Mouse (Mus musculus) bone marrow macrophage, adult 2 months (primary cell): ENCODE measurements around the gene Slc27a2. TPM values are rescaled to one million over a fixed set of nuclear protein-coding genes. Genes with fewer than 3 reads are reported as not detected.

Experiments used
- H3K27ac ChIP-seq: 2 replicates; pipeline ENCODE4 v1.5.1; 2012; ENCODE audit warnings: low read depth, low read length; ENCODE audit not compliant: insufficient read depth
- H3K4me1 ChIP-seq: 2 replicates; pipeline ENCODE4 v1.6.1; 2012; ENCODE audit warnings: low read length; ENCODE audit not compliant: control insufficient read depth, insufficient read depth
- H3K4me3 ChIP-seq: 2 replicates; pipeline ENCODE4 v1.5.1; 2012; ENCODE audit warnings: mild to moderate bottlenecking, low read length, moderate library complexity; ENCODE audit not compliant: insufficient read depth
- CTCF ChIP-seq: IDR thresholded peaks from 2 replicates; pipeline ENCODE4 v1.5.1; 2012; ENCODE audit warnings: low read depth, mild to moderate bottlenecking, low read length, moderate library complexity
- POLR2A ChIP-seq: IDR thresholded peaks from 2 replicates; pipeline ENCODE4 v1.6.1; 2012; ENCODE audit warnings: mild to moderate bottlenecking, low read depth, low read length, borderline replicate concordance
- polyA plus RNA-seq: library from polyadenylated mRNA; stranded (reverse); fragments of >200 nt; gene quantifications from 2 replicates; pipeline ENCODE4 v1.2.4, GENCODE M21; 2012; ENCODE audit not compliant: missing spikeins, insufficient read depth, insufficient read length

The Slc27a2 gene
- polyA plus RNA-seq, 1 experiment, result not detected

DNA sequence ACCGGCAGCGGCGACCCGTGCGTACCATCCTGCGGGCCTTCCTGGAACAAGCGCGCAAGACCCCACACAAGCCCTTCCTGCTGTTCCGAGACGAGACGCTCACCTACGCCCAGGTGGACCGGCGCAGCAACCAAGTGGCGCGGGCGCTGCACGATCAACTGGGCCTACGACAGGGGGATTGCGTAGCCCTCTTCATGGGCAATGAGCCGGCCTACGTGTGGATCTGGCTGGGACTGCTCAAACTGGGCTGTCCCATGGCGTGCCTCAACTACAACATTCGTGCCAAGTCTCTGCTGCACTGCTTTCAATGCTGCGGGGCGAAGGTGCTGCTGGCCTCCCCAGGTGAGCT lies 1.1 kb downstream of the Slc27a2 start:
- TF ChIP-seq POLR2A, result no peak
- no peak for TF ChIP-seq CTCF
- Histone ChIP-seq H3K4me1 (peaks cover 14% of the 10 kb centered on the region), H3K4me3 (peak overlapping the region; percentile 44), H3K27ac (no peak overlapping the region)

DNA sequence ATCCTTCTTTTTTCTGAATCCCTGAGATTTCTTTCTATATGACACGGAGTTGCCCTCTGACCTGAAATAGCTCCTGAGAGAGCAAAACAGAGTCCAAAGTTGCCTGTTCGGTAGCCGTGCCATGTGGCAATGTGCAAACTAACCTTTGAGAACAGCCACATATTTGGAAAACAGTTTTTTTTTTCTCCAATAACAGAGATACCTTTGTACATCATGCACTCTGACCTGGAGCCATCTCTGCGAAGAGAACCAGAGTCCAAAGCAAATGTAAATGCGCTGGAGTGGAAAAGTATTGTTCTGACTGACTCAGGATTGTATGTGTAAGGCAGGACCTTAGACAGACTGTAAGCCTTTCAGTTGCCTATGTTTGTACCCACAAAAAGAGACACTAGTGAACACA lies 3.3 kb downstream of the Slc27a2 start:
- H3K4me3 ChIP-seq, result no peak overlapping the region
- H3K4me1 ChIP-seq, result peaks cover 14% of the 10 kb centered on the region
- TF ChIP-seq POLR2A (no peak), CTCF (no peak)
- no peak overlapping the region for H3K27ac ChIP-seq

DNA sequence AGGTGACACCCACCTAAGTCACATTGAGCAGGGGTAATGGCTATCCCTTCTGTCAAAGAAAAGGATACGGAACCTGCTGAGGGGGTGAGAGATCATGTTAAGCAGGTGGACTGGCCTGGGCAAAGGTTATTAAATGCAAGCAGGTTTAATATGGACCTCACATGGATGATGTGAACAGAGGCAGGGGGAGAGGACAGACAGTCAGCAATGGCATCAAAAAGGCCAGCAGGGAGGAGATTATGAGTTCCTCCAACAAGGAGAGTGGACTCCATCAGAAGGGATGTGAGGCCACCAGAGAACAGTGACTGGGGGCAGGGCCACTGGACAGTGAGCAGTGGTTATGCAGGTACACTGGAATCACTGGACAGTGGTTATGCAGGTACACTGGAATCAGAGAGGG lies 7.9 kb downstream of the Slc27a2 start:
- Histone ChIP-seq H3K27ac (no peak overlapping the region), H3K4me3 (no peak overlapping the region), H3K4me1 (no peaks in the 10 kb centered on the region)
- TF ChIP-seq CTCF, result no peak
- no peak for TF ChIP-seq POLR2A

DNA sequence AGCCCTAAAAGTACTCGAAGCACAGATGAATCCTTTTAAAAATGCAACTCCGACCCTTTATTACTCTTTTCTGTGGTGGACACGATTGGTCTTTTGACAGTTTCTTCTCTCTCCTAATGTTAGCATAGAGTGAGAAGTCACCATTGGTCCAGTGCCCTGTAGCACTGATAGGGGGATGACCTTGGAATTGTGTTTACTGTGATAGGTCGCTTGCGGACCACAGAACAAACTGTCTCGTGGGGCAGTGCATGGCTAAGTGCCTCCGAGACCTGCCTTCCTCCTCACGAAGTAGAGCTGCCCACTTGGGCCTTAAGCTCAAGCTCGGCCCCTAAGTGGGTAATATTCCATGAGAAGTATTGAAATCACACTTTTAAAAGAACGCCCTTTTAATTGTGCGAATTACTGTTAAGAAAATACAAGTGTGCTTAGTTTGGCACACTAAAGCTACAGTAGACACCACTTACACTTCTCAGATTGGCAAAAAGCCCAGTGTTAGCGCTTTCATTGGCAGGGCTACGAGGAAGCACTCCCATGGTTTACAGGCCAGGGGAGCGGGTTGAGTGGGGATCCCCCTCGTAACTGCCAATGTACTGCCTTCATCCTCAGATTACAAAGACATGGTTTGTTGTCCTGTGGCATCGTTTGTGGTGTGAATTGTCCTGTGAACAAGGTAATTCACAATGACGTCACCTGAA lies 11.4 kb downstream of the Slc27a2 start:
- Histone ChIP-seq H3K4me3 (no peak overlapping the region), H3K4me1 (no peaks in the 10 kb centered on the region), H3K27ac (no peak overlapping the region)
- TF ChIP-seq POLR2A, result no peak
- TF ChIP-seq CTCF, result no peak

DNA sequence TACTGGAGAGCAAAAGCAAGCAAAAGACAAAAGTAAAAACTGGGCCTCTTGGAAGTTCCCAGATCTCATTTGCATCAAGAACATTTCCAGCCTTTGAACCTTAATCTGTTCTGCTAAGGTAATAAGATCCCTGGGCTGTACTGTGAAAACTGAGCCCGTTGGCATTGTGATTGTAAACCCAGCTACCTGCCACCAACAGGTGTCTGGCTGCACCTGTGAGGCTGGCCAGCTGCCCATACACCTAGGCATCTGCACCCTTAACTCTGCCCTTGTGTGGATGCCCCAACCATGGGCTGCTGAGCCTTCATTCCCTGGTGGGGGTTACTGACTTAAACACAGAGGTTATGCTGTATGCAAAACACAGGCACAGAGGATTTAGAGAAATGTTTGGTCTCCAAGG lies 20.0 kb downstream of the Slc27a2 start:
- Histone ChIP-seq H3K27ac (no peak overlapping the region), H3K4me1 (no peaks in the 10 kb centered on the region), H3K4me3 (no peak overlapping the region)
- TF ChIP-seq CTCF (no peak), POLR2A (no peak)

DNA sequence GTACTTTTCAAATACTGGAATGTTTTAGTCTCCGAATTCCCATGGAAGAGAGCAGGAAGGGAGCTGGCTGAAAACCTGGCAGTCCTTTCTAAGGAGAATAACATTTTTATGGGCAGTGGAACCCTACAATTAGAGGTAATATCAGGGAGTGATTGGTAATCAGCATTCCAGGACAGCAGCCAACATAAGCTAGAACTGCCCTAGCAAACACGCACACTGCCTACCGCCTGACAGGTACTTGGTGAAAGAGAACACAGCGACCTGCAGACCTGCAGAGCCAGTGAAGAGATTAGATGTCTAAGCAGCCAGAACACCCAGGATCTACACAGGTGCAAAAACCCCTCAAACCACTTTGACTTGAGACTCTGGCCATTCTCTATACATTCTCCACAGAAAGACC lies 20.5 kb downstream of the Slc27a2 start:
- H3K27ac ChIP-seq, result no peak overlapping the region
- no peak for TF ChIP-seq POLR2A
- TF ChIP-seq CTCF, result no peak
- no peaks in the 10 kb centered on the region for H3K4me1 ChIP-seq
- H3K4me3 ChIP-seq, result no peak overlapping the region

DNA sequence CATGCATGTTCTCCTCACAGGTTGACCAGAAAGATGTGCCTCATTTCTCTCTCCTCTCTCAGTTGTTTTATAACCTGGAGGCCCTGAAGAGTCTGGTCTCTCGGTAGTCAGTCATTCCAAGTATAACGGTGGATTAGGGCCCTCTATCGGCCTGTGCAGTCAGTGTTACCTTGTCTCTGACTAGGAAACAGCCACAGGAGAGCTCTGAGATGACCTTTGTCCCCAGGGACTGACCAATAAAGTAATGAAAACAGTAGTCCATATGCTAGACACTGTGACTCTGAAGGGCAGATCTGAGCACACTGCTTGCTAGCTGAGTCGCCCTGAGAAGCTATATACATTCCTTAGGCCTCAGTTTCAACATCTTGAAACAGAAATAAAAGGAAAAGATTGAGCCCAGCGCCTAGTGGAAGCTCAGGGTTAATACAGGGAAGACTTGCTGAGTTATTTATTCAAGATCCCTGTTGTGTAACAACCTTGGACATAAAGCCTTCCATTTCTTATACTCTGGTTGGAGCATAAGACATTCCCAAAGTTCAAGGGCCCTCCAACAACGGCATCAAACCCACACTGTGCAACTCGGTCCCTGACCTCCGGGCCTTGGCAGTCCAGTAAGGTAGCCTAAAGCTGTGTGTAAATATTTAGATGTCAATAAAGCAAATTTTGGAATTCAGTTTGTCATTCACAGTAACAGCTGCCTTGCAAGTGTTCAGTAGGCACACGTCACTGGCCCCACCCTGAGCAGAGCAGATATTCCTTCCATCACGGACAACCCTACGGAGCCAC lies 23.4 kb downstream of the Slc27a2 start:
- Histone ChIP-seq H3K4me3 (no peak overlapping the region), H3K27ac (no peak overlapping the region), H3K4me1 (no peaks in the 10 kb centered on the region)
- no peak for TF ChIP-seq CTCF
- no peak for TF ChIP-seq POLR2A

DNA sequence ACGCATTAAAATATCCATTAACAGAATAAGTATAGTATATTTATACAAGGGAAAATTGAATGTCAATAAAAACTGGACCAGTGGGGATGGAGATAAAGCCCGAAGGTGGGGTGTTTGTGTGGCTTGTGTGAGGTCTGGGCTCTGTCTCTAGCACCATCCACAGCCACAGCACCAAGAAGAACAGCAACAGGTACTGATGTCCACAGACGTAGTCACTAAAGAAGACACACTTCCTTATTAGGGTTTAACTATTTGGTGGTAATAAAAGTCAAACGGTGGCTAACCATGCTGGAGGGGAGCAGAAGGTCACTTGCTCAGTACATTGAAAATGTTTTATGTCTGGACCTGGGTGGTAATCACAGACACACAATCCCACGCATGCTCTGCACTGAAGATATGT lies 25.2 kb downstream of the Slc27a2 start:
- H3K4me1 ChIP-seq, result no peaks in the 10 kb centered on the region
- TF ChIP-seq CTCF (no peak), POLR2A (no peak)
- H3K4me3 ChIP-seq, result no peak overlapping the region
- no peak overlapping the region for H3K27ac ChIP-seq

DNA sequence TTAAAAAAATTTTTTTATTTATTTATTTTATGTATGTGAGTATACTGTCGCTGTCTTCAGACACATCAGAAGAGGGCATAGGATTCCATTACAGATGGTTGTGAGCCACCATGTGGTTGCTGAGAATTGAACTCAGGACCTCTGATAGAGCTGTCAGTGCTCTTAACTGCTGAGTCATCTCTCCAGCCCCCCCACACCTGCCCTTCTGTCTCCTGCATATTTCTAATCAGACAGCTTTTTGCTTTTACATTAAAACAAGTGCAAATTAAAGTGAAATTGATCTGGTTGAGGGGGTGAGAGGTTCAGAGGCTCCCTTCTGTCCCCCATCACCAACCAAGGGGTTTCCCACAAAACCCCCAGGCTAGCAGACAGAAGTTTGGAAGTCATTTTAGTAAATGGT lies 27.1 kb downstream of the Slc27a2 start:
- Histone ChIP-seq H3K4me3 (no peak overlapping the region), H3K4me1 (no peaks in the 10 kb centered on the region), H3K27ac (no peak overlapping the region)
- TF ChIP-seq CTCF (no peak), POLR2A (no peak)

DNA sequence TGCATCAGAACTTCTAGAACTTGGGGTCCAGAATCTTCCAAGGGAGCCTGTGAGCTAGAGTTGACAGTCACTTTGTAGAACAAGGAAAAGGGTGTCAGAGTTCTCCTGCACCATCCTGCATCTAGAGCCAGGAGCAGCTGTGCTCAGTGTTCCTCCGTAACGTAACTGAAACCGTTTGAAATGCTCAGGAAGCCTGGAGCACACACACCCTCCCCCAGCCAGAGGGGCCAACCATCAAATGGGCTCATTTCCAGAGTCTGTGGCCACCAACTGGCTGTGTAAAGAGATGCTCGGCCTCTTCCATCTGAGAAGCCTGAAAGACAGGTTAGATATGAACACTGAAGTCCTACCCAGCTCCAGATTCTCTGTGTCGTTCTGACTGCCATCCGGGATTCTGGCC lies 31.8 kb downstream of the Slc27a2 start:
- Histone ChIP-seq H3K4me1 (peaks cover 8% of the 10 kb centered on the region), H3K4me3 (no peak overlapping the region), H3K27ac (no peak overlapping the region)
- no peak for TF ChIP-seq POLR2A
- TF ChIP-seq CTCF, result no peak
